Mouse (Mus musculus) CD4-positive helper T cell, adult 2 months (primary cell): Measurements from ENCODE around the gene Rab3a.

Source experiments
- DNase-seq: peaks from one replicate; pipeline ENCODE4 v3.0.0-alpha.2; 2012; ENCODE audit warnings: low read depth, missing footprints, low spot score

The Rab3a gene

DNA sequence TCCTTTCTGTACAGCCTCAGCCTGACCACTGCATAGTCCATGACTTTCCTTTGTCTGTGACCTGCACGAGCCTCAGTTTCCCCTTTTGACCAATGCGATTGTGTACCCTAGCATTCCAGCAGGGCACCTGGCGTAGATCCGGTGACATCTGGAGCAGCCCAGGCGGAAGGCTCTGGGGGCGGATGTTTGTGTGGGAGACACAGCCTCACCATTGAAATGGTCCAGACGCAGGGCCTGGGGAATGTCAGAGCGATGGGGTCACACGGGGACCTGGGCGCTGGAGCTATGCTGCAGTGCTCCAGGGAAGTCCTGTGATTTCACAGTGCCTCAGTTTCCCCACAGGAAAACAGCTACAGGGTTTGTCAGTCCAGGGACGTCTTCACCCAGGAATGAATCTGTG is 12.3 kb upstream of the Rab3a start:
- DNase-seq, result no peak

DNA sequence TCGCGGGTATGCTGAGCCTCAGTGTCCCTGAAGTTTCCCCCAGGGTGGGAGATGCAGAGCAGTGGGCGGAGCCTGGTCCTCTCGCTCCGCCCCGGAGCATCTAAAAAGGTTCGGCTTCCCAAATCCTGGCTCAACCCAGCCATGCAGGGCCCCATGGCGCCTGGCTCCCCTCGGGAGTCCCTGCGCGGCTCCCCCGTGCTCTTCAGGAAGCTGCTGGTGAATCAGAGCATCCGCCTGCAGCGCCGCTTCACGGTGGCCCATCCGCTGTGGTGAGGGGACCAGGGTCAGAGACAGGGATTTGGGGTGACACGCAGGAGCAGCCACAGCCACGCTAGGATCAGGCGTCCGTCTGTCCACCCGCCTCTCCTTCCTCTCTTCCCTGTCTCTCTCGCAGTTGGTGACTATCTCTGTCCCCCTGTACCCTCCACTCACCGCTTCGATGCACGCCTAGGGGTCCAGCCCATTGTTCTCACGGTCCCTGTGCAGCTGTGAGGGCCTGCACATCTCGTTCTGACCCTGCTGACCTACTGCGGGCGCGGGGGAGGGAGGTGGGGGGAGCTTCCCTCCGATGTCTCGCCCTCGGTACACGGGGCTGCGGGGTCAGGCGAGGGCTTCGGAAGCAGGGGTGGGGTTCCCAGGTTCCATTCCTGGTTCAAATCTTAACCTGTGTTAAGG is 11.4 kb upstream of the Rab3a start:
- no peak for DNase-seq

GRCm38 (mm10) chr8:70743656-70744590 is 10.6 kb upstream of the Rab3a start:
- DNase-seq, result peak; percentile 57

- peak; percentile 71 for DNase-seq
Measured at GRCm38 (mm10) chr8:70744806-70745205, 9.7 kb upstream of the Rab3a start.

- no peak for DNase-seq
Measured at GRCm38 (mm10) chr8:70745691-70746220, 8.7 kb upstream of the Rab3a start.

- DNase-seq, result no peak
Measured at GRCm38 (mm10) chr8:70746676-70747075, 7.8 kb upstream of the Rab3a start.

GRCm38 (mm10) chr8:70747211-70747890 is 7.1 kb upstream of the Rab3a start:
- DNase-seq, result no peak

DNA sequence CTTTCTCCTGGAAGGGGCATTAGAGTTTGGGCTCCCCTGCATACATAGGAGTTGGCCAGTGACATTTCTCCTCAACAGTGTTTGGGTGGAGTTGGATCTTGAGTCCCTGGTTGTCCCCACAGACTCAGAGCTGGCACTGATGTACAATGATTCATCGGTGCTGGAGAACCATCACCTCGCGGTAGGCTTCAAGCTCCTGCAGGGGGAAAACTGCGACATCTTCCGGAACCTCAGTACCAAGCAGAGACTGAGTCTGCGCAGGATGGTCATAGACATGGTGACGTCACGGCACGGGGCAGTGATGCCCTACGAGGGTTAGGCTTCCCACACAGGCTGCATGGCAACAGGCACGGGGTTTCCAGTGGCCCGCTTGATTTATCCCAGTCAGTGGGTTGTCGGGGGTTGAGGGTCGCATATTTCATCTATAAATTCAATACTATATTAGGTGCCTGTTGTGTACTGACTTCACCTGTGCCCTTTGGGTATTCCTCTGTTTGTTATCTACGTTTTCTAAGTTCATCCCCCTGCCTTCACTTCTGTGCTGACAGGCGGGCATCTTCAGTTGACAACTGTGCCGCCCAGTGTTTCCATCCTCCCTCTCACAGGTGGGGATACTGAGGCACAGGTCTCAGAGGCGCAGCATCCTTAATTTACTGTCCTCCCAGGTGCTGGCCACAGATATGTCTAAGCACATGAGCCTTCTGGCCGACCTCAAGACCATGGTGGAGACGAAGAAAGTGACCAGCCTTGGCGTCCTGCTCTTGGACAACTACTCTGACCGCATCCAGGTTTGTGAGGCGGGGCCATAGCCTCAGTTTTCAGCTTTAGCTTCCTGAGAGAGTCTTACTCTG is 6.0 kb upstream of the Rab3a start:
- DNase-seq, result no peak

GRCm38 (mm10) chr8:70749097-70749674 is 5.3 kb upstream of the Rab3a start:
- DNase-seq, result no peak

DNA sequence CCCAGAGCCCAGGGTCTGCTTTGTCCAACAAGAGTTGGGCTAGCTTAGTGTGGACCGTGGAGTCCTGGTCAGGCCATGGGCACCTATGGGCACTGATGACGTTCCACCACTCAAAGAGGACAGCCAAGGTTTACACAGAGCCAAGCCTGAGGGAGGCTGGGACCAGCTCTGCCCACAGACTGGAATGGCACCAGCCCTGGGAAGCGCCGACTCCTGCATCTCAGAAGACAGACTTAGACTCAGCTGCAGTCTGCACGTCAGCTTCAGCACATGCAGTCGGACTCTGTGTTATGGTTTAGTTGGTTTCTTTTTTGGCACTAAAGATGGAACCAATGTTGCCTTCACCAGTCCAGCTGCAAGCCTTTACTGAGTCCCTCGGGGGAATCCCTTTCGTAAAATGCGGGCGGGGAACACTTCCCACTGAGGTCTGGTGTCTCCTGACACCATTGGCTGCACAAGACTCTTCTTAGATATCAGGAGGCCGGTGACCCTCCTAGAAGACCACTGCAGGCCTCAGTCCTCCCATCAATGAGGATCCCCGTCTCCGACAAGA is 4.3 kb upstream of the Rab3a start:
- DNase-seq, result no peak

DNA sequence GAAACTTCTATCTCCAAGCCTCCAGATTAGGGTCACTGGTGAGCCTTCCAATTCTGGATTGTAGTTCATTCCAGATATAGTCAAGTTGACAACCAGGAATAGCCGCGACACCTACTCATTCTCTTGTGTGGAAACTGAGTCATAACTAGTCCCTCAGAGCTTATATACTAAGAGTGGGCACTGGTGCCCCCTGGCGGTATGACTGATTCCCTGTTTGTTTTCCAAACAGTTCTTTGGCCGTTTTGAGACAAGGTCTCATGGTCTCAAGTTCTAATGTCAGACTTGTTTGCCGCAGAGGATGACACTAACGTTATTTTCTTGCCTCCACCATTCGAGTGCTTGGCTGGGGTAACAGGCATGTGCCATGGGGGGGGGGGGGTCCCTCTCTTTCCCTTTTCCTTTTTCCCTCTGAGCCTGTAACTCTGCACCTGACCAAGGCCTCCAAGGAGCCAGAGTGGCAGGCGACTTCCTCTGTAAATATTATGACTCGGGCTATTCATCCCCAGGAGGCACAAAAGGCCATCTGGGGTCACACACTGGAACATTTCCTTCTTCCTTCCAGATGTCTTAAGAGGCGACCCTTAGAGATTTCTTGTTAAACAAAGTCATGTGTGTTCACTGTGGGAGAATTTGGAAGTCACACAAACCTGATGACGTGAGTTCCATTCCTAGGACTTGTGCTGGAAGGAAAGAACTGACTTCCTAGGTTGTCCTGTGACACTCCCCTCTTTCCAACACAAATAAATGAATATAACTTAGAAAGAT is 2.3 kb upstream of the Rab3a start:
- DNase-seq, result peak; percentile 77

DNA sequence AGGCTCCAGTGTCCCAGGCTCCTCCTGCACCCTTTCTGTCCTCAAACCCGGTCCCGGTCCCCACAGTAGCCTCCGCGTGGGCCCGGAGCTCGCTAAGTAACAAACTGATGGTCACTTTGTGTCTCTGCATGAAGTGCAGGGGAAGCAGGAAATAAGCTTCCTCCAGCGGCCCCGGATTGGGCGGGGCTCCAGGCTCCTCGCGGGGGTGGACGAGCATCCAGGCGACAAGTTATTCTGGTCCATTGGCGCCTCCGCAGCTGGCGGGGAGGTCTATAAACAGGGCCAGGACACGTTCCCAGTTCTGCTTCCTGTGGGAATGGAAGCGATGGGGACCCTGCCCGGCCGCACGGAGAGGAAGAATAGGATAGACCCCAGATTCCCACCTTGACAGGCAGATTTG is 1.3 kb upstream of the Rab3a start:
- DNase-seq, result peak; percentile 74

- DNase-seq, result peak; percentile 70
Measured at GRCm38 (mm10) chr8:70754871-70755660, 587 bp downstream of the Rab3a start.

- peak; percentile 7 for DNase-seq
Measured at GRCm38 (mm10) chr8:70755661-70756475, 1.4 kb downstream of the Rab3a start.

GRCm38 (mm10) chr8:70756476-70757040 is 2.1 kb downstream of the Rab3a start:
- DNase-seq, result no peak

DNA sequence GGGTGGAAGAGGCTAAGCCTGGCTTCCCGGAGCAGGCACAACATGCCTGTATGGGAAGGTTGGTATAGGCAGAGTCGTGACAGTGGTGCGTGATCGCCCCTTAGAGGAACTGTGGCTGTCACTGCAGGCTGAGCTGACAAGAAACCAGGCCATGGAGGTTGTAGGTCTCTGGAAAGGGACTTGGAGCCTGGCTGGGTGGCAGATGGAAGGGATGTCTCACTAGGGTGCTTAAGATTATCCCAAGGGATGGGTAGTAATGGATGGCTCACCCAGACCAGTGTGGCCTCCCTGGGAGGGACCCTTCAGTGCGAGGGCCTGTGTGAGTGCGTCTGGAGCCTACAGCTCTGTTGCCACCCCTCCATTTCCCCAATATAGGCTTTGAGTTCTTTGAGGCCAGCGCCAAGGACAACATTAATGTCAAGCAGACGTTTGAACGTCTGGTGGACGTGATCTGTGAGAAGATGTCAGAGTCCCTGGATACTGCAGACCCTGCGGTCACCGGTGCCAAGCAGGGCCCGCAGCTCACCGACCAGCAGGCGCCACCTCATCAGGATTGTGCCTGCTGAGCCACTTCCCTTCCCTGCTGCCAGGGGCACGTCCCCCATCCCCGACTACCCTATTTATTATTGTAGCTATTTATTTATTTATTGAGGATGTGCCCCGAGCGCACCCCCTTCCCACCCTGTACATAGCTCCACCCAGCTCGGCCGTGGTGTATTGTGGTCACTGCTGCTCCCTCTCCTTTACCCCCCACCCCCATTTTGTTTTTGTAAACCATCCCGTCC is 3.2 kb downstream of the Rab3a start:
- DNase-seq, result peak; percentile 23

- DNase-seq, result peak; percentile 6
Measured at GRCm38 (mm10) chr8:70758308-70758615, 3.8 kb downstream of the Rab3a start.
